Mouse (Mus musculus): ENCODE data around the gene Zc3hav1.

Gene Zc3hav1

DNA sequence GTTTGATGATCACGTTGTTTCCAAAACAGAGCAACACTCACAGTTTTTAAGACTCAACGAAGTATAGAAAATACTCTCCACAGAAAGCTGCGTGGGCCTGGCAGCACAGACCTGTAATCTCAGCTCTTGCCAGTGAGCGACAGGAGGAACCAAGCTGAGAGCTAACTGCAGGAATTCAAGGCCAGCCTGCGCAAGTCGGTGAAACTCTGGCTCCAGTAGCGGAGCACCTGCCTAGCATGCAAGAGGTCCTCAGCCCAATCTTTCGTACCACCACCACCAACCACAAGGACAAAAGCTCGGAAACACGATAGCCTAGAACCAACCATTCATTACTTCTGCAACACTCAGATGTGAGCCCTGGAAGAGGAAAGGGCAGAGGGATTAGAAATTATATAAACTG is 2.0 kb downstream of the Zc3hav1 start:
- DNase-seq (ENCODE audit: low read depth, low spot score) = no peak

DNA sequence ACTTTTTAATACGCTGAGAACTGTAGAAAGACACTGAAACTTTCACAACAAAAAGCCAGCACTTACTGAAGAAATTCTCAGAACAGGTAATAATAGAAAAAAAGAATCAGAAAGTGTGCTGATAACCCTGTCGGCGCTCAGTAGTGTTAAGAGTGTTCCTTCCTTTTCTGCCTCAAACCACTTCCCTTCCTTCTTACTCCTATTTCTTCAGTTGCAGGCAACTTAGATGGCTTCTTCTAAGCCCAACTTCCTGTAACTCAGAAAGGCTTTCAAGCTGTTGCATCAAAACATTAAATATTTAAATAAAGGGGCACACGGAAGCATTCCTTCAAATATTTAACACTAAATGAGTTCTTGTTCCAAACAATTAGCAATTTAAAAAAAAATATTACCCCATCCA is 2.5 kb downstream of the Zc3hav1 start:
- no peak for DNase-seq (ENCODE audit: low read depth, low spot score)

DNA sequence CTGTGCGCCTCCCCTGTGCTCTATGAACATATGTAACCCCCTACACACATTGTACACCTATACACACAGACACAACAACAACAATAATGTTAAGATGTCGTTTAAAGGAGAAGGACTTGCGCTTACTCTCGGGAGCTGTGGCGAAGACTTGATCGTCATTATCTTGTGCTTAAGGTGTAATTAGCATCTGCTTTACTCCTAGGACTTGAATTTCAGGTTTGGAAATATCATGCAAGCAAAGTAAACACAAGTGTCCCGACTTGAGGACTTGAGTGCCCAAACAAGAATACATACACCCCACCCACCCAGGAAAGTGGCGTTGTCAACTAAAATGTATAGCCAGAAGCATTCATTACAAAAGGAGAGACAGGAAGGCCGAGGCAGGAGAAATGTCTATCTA is 4.6 kb downstream of the Zc3hav1 start:
- DNase-seq (ENCODE audit: low read depth, low spot score) = no peak

DNA sequence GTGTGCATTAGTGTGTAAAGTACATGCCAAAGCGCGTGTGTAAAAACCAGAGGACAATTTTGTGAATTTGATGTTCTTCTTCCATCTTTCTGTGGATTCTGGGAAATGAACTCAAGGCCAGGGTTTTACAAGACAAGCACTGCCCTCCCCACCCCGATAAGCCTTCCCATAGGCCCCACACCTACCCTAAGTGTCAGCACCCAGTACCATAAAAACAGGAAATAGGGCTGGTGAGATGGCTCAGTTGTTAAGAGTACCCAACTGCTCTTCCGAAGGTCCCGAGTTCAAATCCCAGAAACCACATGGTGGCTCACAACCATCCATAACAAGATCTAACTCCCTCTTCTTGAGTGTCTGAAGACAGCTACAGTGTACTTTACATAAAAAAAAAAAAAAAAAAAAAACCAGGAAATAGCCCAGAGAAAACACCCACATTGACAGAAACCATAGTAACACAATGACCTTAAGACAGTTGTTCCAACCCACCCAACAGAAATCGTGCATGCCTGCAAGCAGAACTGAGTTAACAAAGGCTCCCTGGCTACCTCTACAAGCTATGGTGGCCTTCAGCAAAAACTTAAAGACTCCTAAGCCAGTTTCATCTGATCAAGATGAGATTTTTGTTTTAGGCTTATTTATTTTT is 5.5 kb downstream of the Zc3hav1 start:
- DNase-seq (ENCODE audit: low read depth, low spot score) = no peak

DNA sequence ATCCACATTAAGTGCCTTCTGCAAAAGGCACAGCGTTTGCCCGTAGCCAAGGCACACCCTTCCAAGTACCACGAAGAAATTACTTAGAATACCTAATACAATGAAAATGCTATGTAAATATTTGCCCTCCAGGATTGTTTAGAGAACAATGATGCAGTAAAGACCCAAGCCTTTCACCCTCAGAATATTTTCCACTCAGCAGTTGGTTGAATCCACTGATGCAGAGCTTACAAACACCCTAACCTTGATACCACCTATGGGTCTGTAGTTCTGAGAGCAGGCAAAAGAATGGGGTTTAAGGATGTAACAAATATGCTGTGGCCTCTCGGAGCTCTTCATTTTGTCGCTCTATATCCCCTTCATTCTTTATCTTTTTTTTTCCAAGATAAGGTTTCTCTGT is 6.5 kb downstream of the Zc3hav1 start:
- no peak for DNase-seq (ENCODE audit: low read depth, low spot score)

DNA sequence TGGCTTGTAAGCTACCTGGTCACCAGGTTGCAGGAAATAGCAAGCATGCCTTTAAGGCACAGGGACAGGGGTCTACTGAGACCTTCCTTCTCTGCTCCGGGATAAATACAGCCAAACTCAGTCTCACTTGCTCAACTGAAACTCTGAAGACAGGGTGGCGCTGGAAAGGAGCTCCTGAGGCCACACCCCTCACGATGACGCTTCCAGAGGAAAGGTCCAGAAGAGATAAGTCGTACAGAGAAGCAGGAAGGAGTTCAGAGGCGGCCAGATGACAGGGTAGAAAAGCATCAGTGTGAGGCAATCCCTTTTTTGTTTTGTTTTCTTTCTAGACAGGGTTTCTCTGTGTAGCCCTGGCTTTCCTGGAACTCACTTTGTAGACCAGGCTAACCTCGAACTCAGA is 8.6 kb downstream of the Zc3hav1 start:
- DNase-seq (ENCODE audit: low read depth, low spot score) = no peak

DNA sequence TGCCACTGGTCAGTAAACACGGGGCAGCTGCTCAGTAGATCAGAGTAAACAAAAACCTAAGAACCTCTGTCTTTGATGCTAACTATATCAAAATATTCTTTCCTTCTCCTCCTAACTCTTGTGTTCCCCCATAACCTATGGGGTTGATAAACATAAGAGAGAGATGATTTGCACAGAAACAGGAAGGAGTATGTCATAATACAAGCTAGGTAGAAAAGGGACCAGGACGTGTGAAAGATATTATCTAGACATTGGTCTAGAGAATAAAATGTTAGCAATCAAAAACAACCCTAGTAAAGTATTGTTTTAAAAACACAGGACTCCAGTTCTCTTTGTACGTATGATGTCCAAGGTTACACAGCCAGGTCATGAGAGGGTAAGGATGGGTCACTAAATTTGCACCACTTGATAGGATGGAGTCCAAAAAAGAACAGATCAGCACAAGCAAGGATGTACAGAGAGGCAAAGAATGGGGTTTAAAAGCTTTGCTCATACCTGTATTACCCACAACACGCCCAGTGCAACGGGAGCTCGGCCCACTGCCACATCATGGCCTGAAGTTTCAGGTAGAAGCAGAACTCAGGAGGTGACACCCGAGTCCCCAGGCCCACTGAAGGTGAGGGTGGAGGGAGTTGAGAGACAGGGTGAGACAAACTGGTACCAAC is 10.3 kb downstream of the Zc3hav1 start:
- no peak for DNase-seq (ENCODE audit: low read depth, low spot score)

DNA sequence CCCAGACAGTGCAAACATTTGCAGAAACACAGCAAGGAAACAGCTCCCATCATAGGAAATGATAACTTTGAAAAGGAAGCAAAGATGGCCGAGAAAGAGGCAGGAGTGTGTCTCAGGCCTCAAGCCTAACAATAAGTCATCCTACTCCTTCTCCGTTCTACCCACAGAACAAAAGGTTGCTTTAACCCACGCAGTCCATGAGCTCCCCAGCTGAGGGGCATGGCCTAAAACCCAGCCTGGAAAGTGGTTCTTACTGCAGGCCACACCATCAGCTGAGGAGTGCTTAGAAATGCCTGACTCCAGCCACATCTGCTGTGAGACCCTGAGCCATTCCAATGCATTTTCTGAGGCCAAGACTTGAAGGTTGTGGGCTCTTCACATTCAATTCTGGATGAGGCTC is 10.8 kb downstream of the Zc3hav1 start:
- no peak for DNase-seq (ENCODE audit: low read depth, low spot score)

DNA sequence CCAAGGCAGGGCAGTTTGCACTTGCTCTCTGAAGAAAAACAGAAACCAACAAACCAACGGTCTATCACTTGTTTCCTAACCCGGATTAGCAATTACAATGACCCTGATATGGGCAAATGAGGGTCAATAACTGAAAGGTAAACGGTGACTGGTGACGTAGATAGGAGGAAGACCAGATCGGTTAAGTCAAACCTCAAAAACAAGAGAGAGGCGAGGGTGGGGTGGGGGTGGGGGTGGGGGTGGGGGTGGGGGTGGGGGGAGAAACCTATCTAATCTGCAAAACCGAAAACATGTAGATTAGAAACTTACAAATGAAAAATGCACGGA is 11.8 kb downstream of the Zc3hav1 start:
- DNase-seq (ENCODE audit: low read depth, low spot score) = no peak

DNA sequence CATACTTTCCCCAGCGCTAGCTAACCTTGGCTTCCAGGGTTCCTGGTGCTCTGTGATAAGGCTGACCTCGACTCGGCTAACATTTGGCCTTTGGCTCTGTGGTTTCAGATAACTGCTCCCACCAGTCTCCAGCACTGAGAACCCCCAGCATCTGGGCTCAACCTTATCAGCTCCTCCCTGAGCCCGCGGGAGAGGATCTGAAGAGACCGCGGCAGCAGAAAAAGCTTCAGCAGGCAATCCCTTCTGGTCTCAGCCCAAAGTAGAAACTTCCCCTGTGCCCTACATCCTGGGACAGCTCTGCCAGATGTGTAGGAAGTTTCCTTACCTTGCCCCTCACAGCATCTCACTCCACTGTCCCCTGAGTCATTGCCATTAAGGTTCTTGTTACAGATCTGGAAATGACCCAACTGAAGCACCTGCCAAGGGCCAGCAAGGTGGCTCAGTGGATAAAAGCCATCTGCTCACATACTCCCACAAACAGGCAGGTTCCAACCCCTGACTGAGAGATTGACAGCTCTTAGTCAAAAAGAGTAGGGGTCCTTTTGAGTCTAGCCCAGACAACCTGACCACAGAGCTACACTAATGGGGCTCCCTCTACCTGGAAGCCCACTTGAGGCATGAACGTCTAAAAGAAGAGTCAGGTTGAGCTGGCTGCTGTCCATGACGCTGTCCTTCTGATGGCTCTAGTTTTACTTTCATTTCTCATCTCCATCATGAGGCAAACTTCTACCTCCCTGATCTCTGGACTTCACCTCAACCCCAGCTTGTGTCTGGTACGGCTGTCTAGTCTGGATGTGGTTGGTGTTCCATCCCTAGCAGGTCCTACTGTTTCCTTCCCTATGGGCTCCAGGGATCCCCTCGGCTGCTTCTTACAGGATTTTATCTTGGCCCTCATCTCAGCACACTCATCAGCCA is 12.4 kb downstream of the Zc3hav1 start:
- DNase-seq (ENCODE audit: low read depth, low spot score) = no peak

DNA sequence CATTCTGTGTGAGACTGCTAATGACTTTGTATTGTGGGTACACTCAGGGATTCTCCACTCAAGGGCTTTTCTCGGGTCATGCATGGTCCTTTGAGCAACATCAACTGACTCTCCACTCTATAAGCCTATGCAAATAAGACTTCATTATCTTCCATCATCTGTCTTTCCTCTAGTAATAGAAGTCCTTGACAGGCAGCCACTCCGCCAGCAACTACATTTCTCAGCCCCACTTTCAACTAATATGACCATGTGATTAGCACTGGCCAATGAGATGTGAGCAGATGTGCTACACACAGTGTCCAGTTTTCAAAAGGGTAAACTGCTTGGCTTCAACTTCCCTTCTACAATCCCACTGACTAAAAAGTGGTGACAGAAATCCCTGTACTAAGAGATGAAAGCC is 15.3 kb downstream of the Zc3hav1 start:
- DNase-seq (ENCODE audit: low read depth, low spot score) = no peak

DNA sequence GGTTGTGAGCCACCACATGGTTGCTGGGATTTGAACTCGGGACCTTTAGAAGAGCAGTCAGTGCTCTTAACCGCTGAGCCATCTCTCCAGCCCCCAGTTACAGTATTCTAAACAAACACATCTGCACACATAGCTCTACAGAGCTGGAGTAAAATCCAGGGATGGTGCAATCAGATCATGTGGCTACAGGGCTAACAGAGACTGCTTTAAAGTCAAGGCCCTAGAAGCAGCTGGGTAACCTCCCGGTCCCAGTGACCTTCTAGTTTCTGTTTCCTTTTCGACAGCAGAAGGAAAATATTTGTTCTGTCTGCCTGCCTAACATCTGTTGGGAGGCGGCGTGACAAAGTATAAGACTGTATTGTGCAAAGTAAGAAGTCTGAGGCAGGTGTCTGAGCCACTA is 16.5 kb downstream of the Zc3hav1 start:
- no peak for DNase-seq (ENCODE audit: low read depth, low spot score)

DNA sequence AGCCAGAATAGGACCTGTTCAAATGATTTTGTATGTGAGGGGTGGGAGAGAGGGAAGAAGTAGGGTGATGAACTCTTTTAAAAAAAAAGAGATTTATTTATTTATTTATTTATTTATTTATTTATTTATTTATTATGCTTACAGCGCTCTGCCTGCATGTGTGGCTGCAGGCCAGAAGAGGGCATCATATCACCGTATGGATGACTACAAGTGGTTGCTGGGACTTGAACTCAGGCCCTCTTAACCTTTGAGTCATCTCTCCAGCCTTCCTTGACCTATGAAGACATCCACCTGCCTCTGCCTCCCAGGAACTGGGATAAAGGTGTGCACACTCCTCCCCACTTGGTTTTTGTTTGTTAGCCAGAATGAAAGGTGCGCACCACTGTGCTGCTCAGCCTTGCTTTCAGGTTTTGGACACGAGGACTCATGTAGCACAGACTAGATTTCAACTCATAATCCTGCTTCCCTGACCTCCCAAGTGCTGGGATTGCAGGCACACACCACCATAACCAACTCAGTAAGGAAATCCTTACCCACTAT is 17.2 kb downstream of the Zc3hav1 start:
- no peak for DNase-seq (ENCODE audit: low read depth, low spot score)

DNA sequence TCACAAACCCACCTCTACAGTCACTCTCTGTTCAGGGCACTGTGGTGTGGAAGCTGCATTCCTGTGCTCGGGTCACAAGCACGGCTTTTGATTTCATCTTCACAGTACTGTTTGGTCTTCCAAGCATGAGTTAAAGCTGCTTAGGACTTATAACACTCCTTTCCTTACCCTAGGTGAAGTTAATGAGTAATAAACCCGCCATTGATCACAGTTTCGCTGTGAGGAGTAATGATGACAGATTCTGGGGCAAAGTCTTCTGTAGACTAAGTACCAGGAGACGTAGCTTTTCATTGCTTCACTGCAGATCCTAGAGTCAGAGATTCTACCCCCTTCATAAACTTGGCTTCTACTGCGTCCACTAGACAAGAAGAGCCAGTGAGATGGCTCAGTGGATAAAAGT is 19.1 kb downstream of the Zc3hav1 start:
- no peak for DNase-seq (ENCODE audit: low read depth, low spot score)

DNA sequence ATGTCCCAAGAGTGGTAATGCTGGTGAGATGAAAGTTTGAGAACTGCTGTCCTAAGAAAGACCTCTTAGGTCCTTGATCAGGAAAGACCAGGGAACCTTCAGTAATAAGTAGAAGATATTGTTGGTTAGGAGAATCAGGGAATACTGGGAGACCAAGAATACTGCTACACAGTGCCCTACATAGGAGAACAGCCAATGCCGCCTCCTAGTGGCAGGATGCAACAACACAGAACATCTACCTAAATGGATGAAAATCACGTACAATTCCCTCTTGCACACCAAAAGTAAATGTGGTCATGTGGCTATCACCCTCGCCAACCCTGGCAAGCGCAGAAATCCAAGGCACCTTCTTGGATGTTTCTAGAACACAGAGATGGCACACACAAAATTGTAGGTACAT is 27.8 kb downstream of the Zc3hav1 start:
- peak; percentile 53 for DNase-seq (ENCODE audit: low read depth, low spot score)

DNA sequence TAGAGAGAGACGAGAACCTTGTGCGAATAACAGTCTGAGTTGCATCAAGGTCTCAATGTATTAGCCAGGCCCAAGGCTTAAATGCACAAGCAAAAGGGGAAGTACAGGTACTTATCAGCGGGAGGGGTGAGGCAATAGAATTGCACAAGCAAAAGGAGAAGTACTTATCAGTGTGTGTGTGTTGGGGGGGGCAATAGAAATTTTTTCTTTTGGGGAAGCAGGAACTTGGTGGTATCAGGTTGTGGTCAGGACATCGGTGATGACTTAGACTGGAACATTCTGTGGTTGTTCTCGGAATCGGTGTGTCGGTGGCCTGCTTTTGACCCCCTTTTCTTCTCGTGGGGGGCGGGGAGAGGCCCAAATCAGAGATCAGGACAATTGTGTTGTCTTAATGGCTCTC is 33.8 kb downstream of the Zc3hav1 start:
- no peak for DNase-seq (ENCODE audit: low read depth, low spot score)

DNA sequence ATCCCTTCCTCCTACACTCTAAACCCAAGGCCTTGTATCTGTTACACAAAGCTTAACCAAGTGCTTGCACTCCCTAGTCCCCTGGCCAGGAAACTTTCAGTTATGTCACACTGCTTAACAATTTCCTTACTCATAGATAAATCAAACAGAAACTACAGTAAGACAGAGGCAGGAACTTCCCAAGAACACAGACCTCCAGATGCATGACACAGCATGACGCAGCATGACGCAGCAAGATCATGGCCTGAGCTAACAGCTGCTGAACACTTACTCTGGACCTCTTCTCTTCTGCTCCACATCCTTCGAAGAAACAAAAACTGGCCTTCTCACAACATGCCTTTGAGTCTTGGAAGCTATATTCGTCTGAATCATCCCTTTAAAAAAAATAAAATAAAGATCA is 38.4 kb downstream of the Zc3hav1 start:
- DNase-seq (ENCODE audit: low read depth, low spot score) = no peak

DNA sequence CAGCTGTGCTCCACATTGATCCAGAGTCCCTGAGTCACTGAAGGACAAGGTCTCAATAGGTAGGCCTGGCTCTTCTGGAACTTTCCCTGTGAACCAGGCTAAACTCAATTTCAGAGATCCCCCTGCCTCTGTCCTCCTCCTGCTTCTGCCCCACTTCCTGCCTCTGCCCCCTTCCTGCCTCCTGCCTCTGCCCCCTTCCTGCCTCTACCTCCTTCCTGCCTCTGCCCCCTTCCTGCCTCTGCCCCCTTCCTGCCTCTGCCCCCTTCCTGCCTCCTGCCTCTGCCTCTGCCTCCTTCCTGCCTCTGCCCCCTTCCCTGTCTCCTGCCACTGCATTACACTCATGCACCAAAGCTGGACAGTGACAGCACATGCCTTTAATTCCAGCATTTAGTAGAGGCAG is 44.7 kb downstream of the Zc3hav1 start:
- no peak for DNase-seq (ENCODE audit: low read depth, low spot score)

DNA sequence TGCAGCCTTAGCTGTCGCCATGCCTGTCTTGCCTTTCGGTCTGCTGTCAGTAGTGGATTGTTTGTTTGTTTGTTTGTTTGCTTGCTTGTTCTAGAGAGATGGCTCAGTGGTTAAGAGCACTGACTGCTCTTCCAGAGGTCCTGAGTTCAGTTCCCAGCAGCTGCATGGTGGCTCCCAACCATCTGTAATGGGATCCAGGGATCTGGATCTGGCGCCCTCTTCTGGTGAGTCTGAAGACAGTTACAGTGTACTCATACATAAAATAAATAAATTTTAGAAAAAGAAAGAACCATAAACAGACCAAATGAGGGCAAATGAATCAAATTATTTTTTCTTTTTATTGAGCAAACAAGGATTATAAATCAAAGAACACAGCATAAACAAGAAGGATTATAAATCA is 49.4 kb downstream of the Zc3hav1 start:
- no peak for DNase-seq (ENCODE audit: low read depth, low spot score)

DNA sequence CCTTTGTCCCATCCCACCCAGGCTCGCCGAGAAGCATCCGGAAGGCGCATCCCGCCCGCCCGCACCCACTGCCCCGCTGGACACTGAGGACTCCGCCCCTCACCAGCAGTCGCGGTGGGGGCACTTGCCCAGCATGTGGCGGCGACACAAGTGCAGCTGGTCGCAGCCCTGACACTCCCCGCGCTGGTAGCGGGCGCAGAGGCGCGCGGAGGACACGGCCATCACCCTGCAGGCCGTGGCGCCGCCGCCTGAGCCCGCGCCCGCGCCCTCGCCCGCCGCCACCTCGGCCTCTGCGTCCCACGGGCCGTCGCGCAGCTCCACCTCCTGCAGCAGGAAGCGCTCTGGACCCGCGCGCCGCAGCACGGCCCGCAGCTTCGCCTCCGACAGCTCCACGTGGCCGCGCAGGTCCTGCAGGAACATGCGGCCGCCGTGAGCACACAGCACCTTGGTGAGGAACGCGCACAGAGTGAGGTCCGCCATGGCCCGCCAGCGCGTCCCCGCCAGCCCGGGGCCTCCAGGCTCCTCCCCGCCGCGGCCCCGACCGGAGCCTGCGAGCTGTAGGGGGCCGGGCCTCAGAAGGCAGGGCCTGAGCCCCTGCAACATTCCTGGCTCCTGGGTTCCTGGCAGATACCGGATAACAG is 55.5 kb downstream of the Zc3hav1 start, which contains the start of gene Zc3hav1l:
Gene Zc3hav1l, minus strand, starts transcription at position 499 of the 641 bp plus-strand sequence.
- DNase-seq (ENCODE audit: low read depth, low spot score) = peak; percentile 56

DNA sequence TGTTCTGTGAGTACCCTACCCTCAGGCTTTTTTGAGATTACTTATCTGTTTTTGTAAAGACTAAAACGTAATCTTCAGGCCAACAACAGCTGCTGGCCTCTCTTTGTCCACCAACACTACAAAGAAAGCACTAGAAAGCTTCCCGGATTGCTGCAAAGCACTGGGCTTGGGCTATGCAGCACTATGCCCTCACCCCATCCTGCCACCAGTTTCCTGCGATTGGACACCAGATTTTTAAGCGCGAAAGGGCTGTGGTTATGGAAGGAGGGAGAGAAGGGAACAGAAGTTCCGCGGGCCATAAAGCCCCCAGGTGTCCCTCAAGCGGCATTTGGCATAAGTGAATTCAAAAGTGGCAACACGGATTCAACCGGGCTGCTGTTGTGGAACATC is 56.2 kb downstream of the Zc3hav1 start:
- DNase-seq (ENCODE audit: low read depth, low spot score) = no peak

Measured in retina, postnatal 7 days (tissue).